Mouse (Mus musculus): ENCODE results near the gene Gm42517. TPM values are rescaled to one million over a fixed set of nuclear protein-coding genes. Genes with fewer than 3 reads are reported as not detected.

Gm42517 gene
- total and polyA plus RNA-seq, 3 experiments = not detected

- no peak overlapping the region for H3K4me2 ChIP-seq (ENCODE audit: insufficient read depth, low read depth, poor library complexity, severe bottlenecking)
- no peak overlapping the region for H3K27ac ChIP-seq (ENCODE audit: insufficient read depth, low read depth)
- H3K36me3 ChIP-seq (replicated peaks in 1 of 2; ENCODE audit: control insufficient read depth in 1 of 2, insufficient read depth in 1 of 2, low read length in 1 of 2) = no peaks in the 10 kb centered on the region
- peaks cover 15 to 18% of the 10 kb centered on the region in 2 experiments for H3K4me1 ChIP-seq (ENCODE audit: control insufficient read depth in 1 of 2, insufficient read depth in 2 of 2)
- in situ Hi-C loops (cut with MboI; ENCODE audit: low pct_ligation_motif_present, low pct_unique_long_range_greater_than_20kb, low sequenced_read_pairs) = no loop called here
- no peak overlapping the region for H3K9ac ChIP-seq (ENCODE audit: insufficient read depth, low read depth)
- no peak overlapping the region for H3K4me3 ChIP-seq (replicated peaks in 1 of 3; ENCODE audit: low read depth in 2 of 3, low read length in 2 of 3, poor library complexity in 1 of 3)
- no peaks in the 10 kb centered on the region for H3K9me3 ChIP-seq (replicated peaks; ENCODE audit: low read length)
- dilution Hi-C loops (cut with MboI; ENCODE audit: extremely low pct_ligation_motif_present, extremely low pct_unique_long_range_greater_than_20kb, low sequenced_read_pairs) = no loop called here
- DNase-seq (ENCODE audit: extremely low read depth) = no peak
- H3K79me2 ChIP-seq (replicated peaks; ENCODE audit: control insufficient read depth, extremely low read depth, insufficient read depth, poor library complexity, severe bottlenecking) = no peaks in the 10 kb centered on the region
- no peaks in the 10 kb centered on the region for H3K27me3 ChIP-seq (replicated peaks)
- TF ChIP-seq ZKSCAN1 (IDR thresholded peaks at IDR 0.05; ENCODE audit: borderline replicate concordance, low read depth, low read length) (no peak), RAD21 (IDR thresholded peaks at IDR 0.05; ENCODE audit: low read depth, low read length) (no peak), SIN3A (IDR thresholded peaks at IDR 0.05; ENCODE audit: low read length) (no peak), SMC3 (IDR thresholded peaks at IDR 0.05; ENCODE audit: low read depth, low read length) (no peak), UBTF (IDR thresholded peaks at IDR 0.05; ENCODE audit: low read depth, low read length) (no peak), NRF1 (IDR thresholded peaks at IDR 0.05; ENCODE audit: low read depth, low read length) (no peak)
These were observed 39.3 kb upstream of the Gm42517 start for GRCm38 (mm10) chr5:108406977-108407376.

- no peaks in the 10 kb centered on the region for H3K79me2 ChIP-seq (replicated peaks; ENCODE audit: control insufficient read depth, extremely low read depth, insufficient read depth, poor library complexity, severe bottlenecking)
- H3K9me3 ChIP-seq (replicated peaks; ENCODE audit: low read length) = no peaks in the 10 kb centered on the region
- peak; percentile 47; the same call in 1 of the 2 replicates for TF ChIP-seq MAFK (IDR thresholded peaks at IDR 0.05; ENCODE audit: insufficient replicate concordance, low read length)
- TF ChIP-seq CHD2 (IDR thresholded peaks at IDR 0.05; ENCODE audit: low read length) = no peak
- TF ChIP-seq ETS1 (conservative IDR thresholded peaks at IDR 0.05; ENCODE audit: low read depth, low read length) = 0 out of 2 replicates have a peak, but pooled peaks have one; percentile 11
- in situ Hi-C loops (cut with MboI; ENCODE audit: low pct_ligation_motif_present, low pct_unique_long_range_greater_than_20kb, low sequenced_read_pairs) = no loop called here
- no peak overlapping the region for H3K4me2 ChIP-seq (ENCODE audit: insufficient read depth, low read depth, poor library complexity, severe bottlenecking)
- no peak overlapping the region for H3K4me3 ChIP-seq (replicated peaks in 1 of 3; ENCODE audit: low read depth in 2 of 3, low read length in 2 of 3, poor library complexity in 1 of 3)
- no peaks in the 10 kb centered on the region for H3K27me3 ChIP-seq (replicated peaks)
- no peaks in the 10 kb centered on the region for H3K36me3 ChIP-seq (replicated peaks in 1 of 2; ENCODE audit: control insufficient read depth in 1 of 2, insufficient read depth in 1 of 2, low read length in 1 of 2)
- H3K9ac ChIP-seq (ENCODE audit: insufficient read depth, low read depth) = no peak overlapping the region
- dilution Hi-C loops (cut with MboI; ENCODE audit: extremely low pct_ligation_motif_present, extremely low pct_unique_long_range_greater_than_20kb, low sequenced_read_pairs) = no loop called here
- no peak overlapping the region for H3K27ac ChIP-seq (ENCODE audit: insufficient read depth, low read depth)
- peaks cover 15 to 18% of the 10 kb centered on the region in 2 experiments for H3K4me1 ChIP-seq (ENCODE audit: control insufficient read depth in 1 of 2, insufficient read depth in 2 of 2)
- peak; percentile 37 for DNase-seq (ENCODE audit: extremely low read depth)
These were observed 37.7 kb upstream of the Gm42517 start for GRCm38 (mm10) chr5:108405460-108405859.

- H3K9me3 ChIP-seq (replicated peaks; ENCODE audit: low read length) = no peaks in the 10 kb centered on the region
- no peaks in the 10 kb centered on the region for H3K36me3 ChIP-seq (replicated peaks in 1 of 2; ENCODE audit: control insufficient read depth in 1 of 2, insufficient read depth in 1 of 2, low read length in 1 of 2)
- no peak overlapping the region for H3K9ac ChIP-seq (ENCODE audit: insufficient read depth, low read depth)
- no peaks in the 10 kb centered on the region for H3K27me3 ChIP-seq (replicated peaks)
- no peak overlapping the region for H3K4me3 ChIP-seq (replicated peaks in 1 of 3; ENCODE audit: low read depth in 2 of 3, low read length in 2 of 3, poor library complexity in 1 of 3)
- dilution Hi-C loops (cut with MboI; ENCODE audit: extremely low pct_ligation_motif_present, extremely low pct_unique_long_range_greater_than_20kb, low sequenced_read_pairs) = no loop called here
- H3K4me1 ChIP-seq (ENCODE audit: control insufficient read depth in 1 of 2, insufficient read depth in 2 of 2) = peaks cover 15 to 18% of the 10 kb centered on the region in 2 experiments
- no peaks in the 10 kb centered on the region for H3K79me2 ChIP-seq (replicated peaks; ENCODE audit: control insufficient read depth, extremely low read depth, insufficient read depth, poor library complexity, severe bottlenecking)
- TF ChIP-seq BHLHE40 (IDR thresholded peaks at IDR 0.05; ENCODE audit: low read depth, low read length) (peak; percentile 41; the same call in 1 of the 2 replicates), MAX (IDR thresholded peaks at IDR 0.05; ENCODE audit: low read length) (no peak), POLR2AphosphoS2 (IDR thresholded peaks at IDR 0.05; ENCODE audit: low read depth, low read length) (no peak), TBP (conservative IDR thresholded peaks at IDR 0.05; ENCODE audit: low read depth, low read length) (no peak), ZNF384 (IDR thresholded peaks at IDR 0.05; ENCODE audit: low read depth, low read length) (no peak), ZMIZ1 (IDR thresholded peaks at IDR 0.05; ENCODE audit: low read depth, low read length) (no peak), JUN (IDR thresholded peaks at IDR 0.05; ENCODE audit: insufficient read depth, low read depth, low read length) (no peak), ELF1 (IDR thresholded peaks at IDR 0.05; ENCODE audit: low read depth, low read length) (no peak), RCOR1 (conservative IDR thresholded peaks at IDR 0.05; ENCODE audit: low read depth, low read length) (no peak)
- no peak for DNase-seq (ENCODE audit: extremely low read depth)
- H3K27ac ChIP-seq (ENCODE audit: insufficient read depth, low read depth) = no peak overlapping the region
- H3K4me2 ChIP-seq (ENCODE audit: insufficient read depth, low read depth, poor library complexity, severe bottlenecking) = 0 out of 2 replicates have a peak overlapping the region, but pooled peaks have one; percentile 3
- in situ Hi-C loops (cut with MboI; ENCODE audit: low pct_ligation_motif_present, low pct_unique_long_range_greater_than_20kb, low sequenced_read_pairs) = no loop called here
These were observed 35.7 kb upstream of the Gm42517 start for GRCm38 (mm10) chr5:108403453-108403852.

Measured in CH12.LX (cell line).